Mouse (Mus musculus) megakaryocyte, embryonic 14.5 days (primary cell): ENCODE data around the gene Dzank1.

ENCODE experiments used
- FLI1 ChIP-seq: IDR thresholded peaks from 2 replicates; pipeline ENCODE4 v1.6.1; 2012; ENCODE audit warnings: low read length, inconsistent platforms, mixed read lengths
- GATA1 ChIP-seq: IDR thresholded peaks from 3 replicates; pipeline ENCODE4 v1.6.1; 2012; ENCODE audit warnings: mixed read lengths, low read length, inconsistent platforms, borderline replicate concordance

- TF ChIP-seq GATA1 (no peak), FLI1 (no peak)
Observed at GRCm38 (mm10) chr2:144429171-144429570, 98.0 kb downstream of the Dzank1 start.
